Mouse (Mus musculus) adrenal gland, adult 8-10 months (tissue): ENCODE measurements around the gene Olfr1346. TPM values are rescaled to one million over a fixed set of nuclear protein-coding genes. Genes with fewer than 3 reads are reported as not detected.
A peak's percentile ranks its signal among the peaks of the same experiment; 100 is the strongest.
"Not testable (repeated sequence)": the region's sequence is repeated elsewhere in the genome, so short reads cannot be mapped to it uniquely, and the experiment has no call there.

Experiments
- DNase-seq: peaks from one replicate; pipeline ENCODE4 v3.0.0; 2022
- total RNA-seq, 4 experiments: library from RNA; stranded (reverse); gene quantifications; 2 replicates each; pipeline ENCODE4 v1.2.4; 2022

Olfr1346 gene
- not detected for total RNA-seq

DNA sequence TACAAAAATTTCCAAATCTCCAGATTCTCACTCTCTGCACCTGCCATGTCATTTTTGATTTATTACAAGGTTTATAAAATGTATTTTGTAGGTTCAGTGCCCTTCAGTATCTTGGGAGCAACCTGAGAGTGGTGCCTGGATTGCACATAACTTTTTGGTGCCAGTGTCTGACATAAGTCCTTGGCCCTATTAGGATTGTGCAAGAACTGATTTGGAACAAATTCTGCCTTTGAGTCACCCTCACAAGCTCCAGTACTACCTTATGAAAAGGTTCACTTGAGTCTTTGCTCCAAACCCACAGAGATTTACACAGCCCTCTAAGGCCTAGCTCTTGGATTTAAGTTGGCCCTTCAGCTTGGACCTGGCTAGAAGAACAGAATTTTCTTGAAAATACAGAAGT, at the start of gene Olfr1346:
Gene Olfr1346, plus strand, starts transcription at position 151 of the 400 bp plus-strand sequence.
- peak; percentile 15 for DNase-seq

DNA sequence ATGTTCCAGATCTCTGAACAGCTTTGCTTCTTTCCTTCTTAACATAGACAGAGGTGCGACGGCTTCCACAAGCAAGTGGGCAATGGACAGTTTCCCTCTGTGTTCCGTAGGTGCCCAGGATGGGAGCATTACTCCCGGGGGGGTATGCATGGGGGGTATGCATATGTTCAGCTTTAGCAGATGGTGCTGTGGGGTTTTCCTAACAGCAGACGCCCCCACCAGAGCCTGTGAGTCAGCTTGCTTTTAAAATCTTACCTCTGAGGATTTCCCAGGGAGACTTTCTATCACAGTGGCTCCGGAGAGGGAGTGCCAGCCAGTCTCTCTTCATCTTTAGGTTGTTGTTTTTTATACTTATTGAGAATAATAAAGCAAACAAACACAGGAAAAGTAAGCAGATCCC, 47.0 kb upstream of the Olfr1346 start:
- no peak for DNase-seq

GRCm38 (mm10) chr7:6429381-6429780, 37.5 kb upstream of the Olfr1346 start:
- DNase-seq = no peak

DNA sequence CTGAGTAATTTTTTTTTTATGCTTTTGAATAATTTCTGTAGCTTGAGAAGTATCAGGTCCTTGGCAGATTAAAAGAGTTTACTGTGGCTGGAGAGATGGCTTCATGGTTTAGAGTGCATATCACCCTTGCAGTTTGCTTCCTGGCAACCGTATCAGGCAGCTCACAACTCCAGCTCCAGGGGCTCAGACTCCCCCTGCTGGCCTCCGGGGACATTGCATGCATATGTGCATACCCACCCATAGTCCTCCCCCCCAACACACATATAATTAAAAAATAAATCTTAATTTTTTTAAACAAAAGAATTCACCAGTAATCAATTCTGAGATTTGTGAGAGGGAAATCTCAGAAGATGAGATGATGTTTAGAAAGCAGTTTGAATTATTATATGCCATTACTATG, 36.6 kb upstream of the Olfr1346 start:
- DNase-seq = no peak

DNA sequence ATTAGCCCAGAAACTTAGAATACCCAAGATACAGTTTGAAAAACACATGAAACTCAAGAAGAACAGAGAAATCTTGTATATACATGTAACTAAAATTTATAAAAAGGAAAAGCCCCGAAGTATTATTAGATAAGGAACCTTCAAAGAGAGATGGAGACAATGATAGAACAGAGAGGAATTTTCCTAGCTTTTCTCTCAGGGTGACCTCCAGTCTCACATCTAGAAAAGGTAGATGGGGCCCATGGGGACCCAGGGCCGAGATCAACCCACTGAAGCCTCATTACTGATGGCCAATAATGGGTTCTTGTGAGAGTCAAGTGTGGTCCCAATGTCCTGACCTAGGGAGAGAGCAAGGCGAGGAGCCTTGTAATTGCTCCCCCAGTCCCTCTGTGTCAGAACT, 28.5 kb upstream of the Olfr1346 start, which contains the start of gene Olfr1344:
Gene Olfr1344, plus strand, starts transcription at position 301 of the 400 bp plus-strand sequence.
- DNase-seq = no peak

DNA sequence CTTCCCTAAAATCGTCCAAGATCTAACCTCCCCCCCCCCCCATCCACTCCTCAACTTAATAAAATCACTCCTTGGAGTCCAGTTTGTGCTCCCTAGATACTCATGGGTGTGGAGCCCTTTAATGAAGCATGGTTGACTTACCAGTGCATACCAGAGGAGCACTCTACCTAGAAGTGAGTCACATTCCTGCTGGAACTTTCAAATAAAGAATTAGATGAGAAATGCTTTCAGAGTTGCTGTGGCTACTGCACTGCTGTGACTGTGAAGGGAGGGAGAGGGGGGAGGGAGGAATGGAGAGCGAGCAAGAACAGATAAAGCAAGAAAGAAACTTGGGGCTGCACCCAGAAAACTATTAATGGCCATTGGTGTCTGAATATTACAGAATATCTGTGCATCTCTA, 25.7 kb upstream of the Olfr1346 start:
- no peak for DNase-seq

- no peak for DNase-seq
Observed at GRCm38 (mm10) chr7:6447771-6448170, 19.1 kb upstream of the Olfr1346 start.

DNA sequence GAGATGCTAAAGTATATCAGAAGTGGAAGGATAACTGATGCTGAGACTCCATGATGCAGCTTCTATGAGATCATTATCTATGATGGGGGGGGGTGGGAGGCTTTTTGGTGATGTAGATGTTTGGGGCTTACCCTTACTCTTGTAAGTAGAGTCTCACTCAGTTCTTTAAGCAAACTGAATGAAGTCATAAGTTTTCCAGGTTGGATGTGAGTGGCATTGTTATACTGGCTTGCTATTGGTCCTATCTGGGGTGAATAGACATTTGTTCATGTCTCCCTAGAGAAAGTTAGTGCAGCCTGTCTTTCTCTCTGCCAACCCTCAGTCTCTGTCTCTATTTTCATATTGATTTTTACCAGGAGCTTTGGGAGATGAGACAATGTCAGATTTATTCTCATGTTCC, 11.0 kb upstream of the Olfr1346 start, which contains the start of gene Olfr1336:
Gene Olfr1336, plus strand, starts transcription at position 301 of the 400 bp plus-strand sequence.
- DNase-seq = no peak

- no peak for DNase-seq
Observed at GRCm38 (mm10) chr7:6456399-6456798, 10.5 kb upstream of the Olfr1346 start.

DNA sequence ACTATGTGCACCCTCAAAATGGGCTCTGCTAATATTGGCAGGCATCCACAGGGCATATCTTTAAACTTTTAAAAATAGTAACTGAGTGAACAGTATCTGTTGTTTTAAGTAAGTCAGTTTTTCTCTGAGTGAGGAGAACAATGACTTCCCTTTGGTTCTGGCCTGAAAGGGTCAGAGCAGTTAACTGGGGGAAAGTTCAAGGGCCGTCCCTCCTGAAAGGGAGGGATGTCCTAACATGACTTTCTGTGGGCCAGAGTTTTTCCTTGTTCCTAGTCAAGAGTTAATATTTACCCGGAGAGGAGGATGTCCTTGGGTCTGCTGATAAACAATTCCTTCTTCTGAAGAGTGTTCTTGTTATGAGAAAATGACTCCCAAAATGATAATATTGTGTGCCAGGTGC, 10.7 kb downstream of the Olfr1346 start:
- not testable (repeated sequence) for DNase-seq

DNA sequence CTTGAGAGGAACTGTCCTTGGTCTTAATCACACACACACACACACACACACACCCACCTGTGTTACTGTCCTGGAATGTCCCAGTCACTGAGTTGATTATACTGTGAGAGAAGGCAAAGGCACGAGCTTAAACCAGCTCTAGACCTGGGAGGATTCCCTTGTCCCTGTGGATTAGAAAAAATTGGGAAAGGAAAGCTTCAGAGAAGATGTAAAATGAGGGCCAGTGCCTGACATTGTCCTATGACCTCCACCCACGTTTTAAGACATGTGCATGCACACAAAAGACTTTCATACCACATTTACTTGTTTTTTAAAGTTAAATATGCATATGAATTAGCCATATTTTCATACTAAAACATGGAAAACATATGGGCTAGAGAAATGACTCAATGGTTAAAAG, 19.9 kb downstream of the Olfr1346 start, which contains the start of gene Olfr5:
Gene Olfr5, minus strand, starts transcription at position 101 of the 400 bp plus-strand sequence.
- no peak for DNase-seq

- no peak for DNase-seq
Observed at GRCm38 (mm10) chr7:6499655-6500054, 32.8 kb downstream of the Olfr1346 start, which contains the start of gene Olfr1347. Olfr1347 (minus strand) TSS chr7:6499755.

- no peak for DNase-seq
Observed at GRCm38 (mm10) chr7:6508648-6509047, 41.7 kb downstream of the Olfr1346 start, which contains the start of gene Olfr1348. Olfr1348 (minus strand) TSS chr7:6508748.

DNA sequence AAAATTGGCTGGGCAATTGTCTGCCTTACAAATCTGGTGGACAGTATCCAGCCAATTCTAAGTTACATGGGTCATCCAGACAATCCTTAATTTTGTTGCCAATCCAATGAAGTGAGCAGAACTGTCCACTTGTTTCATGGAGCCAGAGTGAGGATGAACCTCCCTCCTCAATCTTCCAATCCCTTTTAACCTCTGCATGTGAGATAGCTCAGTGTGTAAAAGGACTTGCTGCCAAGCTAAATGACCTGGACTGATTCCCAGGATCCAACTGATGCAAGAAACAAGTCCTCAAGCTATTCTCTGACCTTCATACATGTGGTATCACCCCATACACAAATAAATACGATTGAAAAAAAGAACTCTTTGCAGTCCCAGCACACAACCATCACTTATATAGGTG, 54.8 kb downstream of the Olfr1346 start:
- no peak for DNase-seq

- DNase-seq = no peak
Observed at GRCm38 (mm10) chr7:6522850-6523249, 55.9 kb downstream of the Olfr1346 start, which contains the start of gene Olfr1349. Olfr1349 (minus strand) TSS chr7:6522950.

- DNase-seq = no peak
Observed at GRCm38 (mm10) chr7:6525001-6525400, 58.1 kb downstream of the Olfr1346 start.

DNA sequence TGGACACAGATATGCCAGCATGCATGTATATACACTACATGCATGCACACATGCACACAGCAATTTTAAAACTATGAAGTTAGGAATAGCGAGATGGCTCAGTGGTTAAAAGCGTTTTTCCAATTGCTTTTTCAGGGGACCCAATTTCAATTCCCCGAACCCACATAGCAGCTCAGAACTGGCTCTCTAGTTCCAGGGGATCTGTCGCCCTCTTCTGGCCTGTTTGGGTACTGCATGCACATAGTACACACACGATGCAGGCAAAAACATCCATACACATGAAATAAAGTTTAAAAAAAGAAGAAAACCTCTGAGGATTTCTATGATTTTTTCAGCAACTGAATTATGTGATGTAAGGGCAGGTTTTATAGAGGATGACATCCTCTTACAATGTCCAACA, 59.2 kb downstream of the Olfr1346 start:
- no peak for DNase-seq

Other genes with a start within 250 kb of the Olfr1346 start
- not detected for gene Zscan5b, start 244.8 kb upstream of the Olfr1346 start, total RNA-seq
- not detected for gene Epp13, start 214.4 kb upstream of the Olfr1346 start, total RNA-seq
- gene Zfp667, start 180.5 kb upstream of the Olfr1346 start, total RNA-seq = 10 to 100 TPM; 10.0 to 15.3 (median 11.3) TPM
- 1 to 10 TPM; 4.1 to 4.7 (median 4.4) TPM for gene Zfp583, start 135.8 kb upstream of the Olfr1346 start, total RNA-seq
- 1 to 10 TPM; 1.0 to 2.2 (median 1.4) TPM for gene Gm3854, start 123.3 kb upstream of the Olfr1346 start, total RNA-seq
- 1 to 10 TPM; 2.7 to 5.0 (median 3.8) TPM for gene Zfp78, start 103.8 kb upstream of the Olfr1346 start, total RNA-seq
- gene Zfp28, start 83.8 kb upstream of the Olfr1346 start, total RNA-seq = 1 to 10 TPM; 4.2 to 9.0 (median 6.5) TPM
- gene Smim17, start 68.4 kb upstream of the Olfr1346 start, total RNA-seq = 1 to 10 TPM in 2 of 4 experiments, under 1 TPM in 2; 0.35 to 1.4 (median 0.78) TPM
- under 1 TPM in 1 of 4 experiments, not detected in 3; 0.05 TPM for gene Gm20715, start 56.8 kb upstream of the Olfr1346 start, total RNA-seq
- gene Olfr1344, start 28.4 kb upstream of the Olfr1346 start, total RNA-seq = under 1 TPM in 2 of 4 experiments, not detected in 2; 0.27 to 0.46 TPM
- gene Olfr1336, start 10.9 kb upstream of the Olfr1346 start, total RNA-seq = under 1 TPM in 1 of 4 experiments, not detected in 3; 0.03 TPM
- gene Olfr5, start 19.8 kb downstream of the Olfr1346 start, total RNA-seq = not detected
- not detected for gene Olfr1347, start 32.7 kb downstream of the Olfr1346 start, total RNA-seq
- gene Olfr1348, start 41.6 kb downstream of the Olfr1346 start, total RNA-seq = not detected
- not detected for gene Olfr1349, start 55.8 kb downstream of the Olfr1346 start, total RNA-seq
- gene Olfr1350, start 97.7 kb downstream of the Olfr1346 start, total RNA-seq = not detected
- 1 to 10 TPM; 2.5 to 4.0 (median 3.0) TPM for gene Zim1, start 229.3 kb downstream of the Olfr1346 start, total RNA-seq